Mouse (Mus musculus) B cell, adult 62 days (primary cell): Measurements from ENCODE around the gene Zmpste24. TPM values are rescaled to one million over a fixed set of nuclear protein-coding genes. Genes with fewer than 3 reads are reported as not detected.

Experiments
- total RNA-seq: library from RNA; stranded (reverse); gene quantifications from 4 replicates; pipeline ENCODE4 v1.2.4, GENCODE M21; 2023

Zmpste24 gene
- 26.3 to 32.4 TPM (median 28.7 TPM) in 4 replicates for total RNA-seq

DNA sequence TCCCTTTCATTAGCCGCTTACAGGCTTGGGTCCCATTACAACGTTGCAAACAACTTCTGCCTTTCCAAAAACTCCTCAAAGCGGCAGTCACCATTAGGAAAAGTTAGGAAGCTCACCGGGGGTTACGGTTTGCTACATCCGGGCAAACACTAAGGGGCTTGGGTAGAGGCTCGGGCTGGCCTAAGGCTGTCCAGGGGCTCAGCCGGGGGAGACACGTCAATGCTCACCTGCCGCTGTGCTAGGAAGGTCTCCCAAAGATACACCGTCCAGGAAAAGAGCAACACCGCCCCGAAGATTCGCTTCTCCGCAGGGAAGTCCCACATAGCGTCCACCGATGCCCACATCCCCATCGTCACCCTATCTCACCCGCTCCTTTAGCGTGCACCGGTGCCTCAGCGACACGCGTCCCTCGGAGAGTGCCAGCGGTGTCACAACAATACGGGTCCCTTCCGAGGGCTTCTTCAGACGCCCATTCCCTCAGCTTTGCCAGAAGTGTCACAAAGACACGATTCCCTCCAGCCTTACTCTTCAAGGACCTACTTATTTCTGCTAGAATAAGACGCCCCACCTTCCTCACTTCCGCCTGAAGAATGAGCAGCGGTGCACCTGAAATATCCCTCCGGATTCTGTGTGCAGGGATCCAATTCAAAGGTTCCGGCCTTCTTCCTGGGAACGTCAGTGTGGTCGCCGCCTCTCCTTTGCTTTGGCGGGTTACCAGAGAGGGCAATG is at the start of gene Zmpste24:
Gene Zmpste24 (minus strand): TSS at position 592 of the 729 bp plus-strand sequence.

DNA sequence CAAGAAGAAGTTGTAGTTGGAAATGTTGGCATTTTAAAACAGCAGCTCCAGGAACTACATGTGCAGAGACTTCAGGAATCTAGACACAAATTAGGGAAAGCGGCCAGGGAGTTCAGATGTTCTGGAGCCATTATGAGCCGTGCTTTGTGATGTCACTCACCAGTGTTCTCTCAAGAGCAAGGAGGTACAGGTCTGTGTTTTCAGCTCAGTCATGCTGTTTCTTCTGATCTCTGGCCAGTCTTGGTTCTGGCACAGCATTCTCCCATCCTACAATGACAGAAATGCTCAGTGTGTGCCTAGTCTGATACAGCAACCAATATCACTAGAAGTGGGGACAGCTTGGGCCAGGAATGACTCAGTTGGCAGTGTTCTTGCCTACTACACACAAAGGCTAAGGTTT is 11.1 kb upstream of the Zmpste24 start, which contains the start of gene Tmco2:
Gene Tmco2 (minus strand): TSS at position 101 of the 400 bp plus-strand sequence.

DNA sequence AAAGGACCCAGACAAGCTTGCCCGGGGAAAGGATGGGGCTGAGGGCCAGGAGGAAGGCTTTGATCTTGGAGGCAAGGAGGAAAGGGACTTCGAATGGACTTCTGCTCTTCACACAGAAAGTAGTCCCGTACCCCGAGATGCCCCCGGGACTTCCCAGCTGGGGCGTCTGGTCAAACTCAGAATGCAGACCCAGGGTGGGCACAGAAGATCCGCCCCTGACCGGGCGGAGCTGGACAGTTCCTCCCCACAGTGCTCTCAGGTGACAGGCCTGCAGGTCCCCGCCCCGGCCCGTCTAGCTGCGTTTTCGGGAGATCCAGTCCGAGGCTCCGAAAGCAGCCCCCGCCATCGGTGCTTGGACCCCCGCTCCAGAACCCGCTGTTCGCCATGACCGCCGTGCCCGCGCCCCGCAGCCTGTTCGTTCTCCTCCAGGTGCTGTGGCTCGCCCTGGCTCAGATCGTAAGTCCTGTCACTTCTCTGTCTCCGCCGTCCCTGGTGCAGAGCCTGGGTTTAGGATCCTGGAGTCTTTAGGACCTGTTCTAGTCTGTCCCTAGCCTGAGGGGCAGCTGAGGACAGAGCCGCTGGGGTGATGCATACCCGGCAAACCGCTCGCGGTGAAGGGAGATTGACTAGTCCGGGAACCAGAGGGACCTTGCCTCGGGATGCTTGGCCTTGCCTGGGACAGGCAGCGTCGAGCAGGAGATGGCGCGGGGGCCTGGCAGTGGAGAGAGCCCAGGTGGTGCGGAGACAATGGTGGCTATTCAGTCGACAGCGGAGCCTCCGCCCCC is 58.5 kb downstream of the Zmpste24 start, which contains the start of gene Col9a2:
Gene Col9a2 (plus strand): TSS at position 55 of the 785 bp plus-strand sequence.

DNA sequence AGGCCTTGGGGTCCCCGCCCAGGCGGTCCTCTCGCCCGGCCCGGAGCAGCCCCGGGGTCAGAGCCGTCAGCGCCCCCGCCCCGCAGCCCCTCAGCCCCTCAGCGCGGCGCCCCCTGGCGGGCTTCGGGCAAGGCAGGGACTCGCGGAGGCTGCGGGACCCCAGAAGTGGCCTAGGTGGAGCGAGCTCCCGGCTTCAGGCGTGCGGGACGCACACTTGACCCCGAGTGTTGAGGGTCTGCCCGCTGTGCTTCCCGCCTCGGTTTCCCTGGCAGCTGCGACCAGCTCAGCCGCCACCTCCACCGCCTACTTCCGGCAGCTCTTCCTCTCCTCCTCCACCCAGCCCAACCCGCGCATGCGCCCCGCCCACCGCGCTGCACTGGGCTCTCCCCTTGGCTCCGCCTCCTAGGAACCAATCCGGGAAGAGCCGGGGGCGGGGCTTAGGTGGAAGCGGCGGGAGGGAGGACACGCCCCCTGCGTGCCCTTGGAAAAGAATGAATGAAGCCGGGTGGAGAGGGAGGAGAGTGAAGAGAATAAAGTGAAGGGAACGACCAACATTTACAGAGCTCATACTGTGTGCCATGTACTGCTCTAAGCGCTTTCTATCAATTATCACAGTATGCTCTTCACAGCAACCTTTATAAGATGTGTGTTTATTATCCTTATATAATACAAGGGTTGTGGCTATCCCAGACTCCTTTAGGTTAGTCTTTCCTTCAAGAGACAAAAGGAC is 80.9 kb downstream of the Zmpste24 start, which contains the start of gene Smap2:
Gene Smap2 (minus strand): TSS at position 320 of the 730 bp plus-strand sequence.

Other genes with a start within 250 kb of the Zmpste24 start
- 0.55 to 1.6 TPM (median 0.75 TPM) in 4 replicates for gene Rims3, start 243.4 kb downstream of the Zmpste24 start, total RNA-seq
- gene Exo5, start 173.2 kb downstream of the Zmpste24 start, total RNA-seq: 5.7 to 10.3 TPM (median 7.8 TPM) in 4 replicates
- 5.9 to 13.8 TPM (median 9.0 TPM) in 4 replicates for gene Zfp69, start 146.5 kb downstream of the Zmpste24 start, total RNA-seq
- gene Smap2, start 81.0 kb downstream of the Zmpste24 start, total RNA-seq: 359 to 364 TPM (median 363 TPM) in 4 replicates
- gene Col9a2, start 58.9 kb downstream of the Zmpste24 start, total RNA-seq: not detected in 4 replicates
- not detected in 4 replicates for gene Tmco2, start 11.0 kb upstream of the Zmpste24 start, total RNA-seq
- 72.0 to 78.2 TPM (median 77.2 TPM) in 4 replicates for gene Rlf, start 116.8 kb upstream of the Zmpste24 start, total RNA-seq
- gene Gm12888, start 226.7 kb upstream of the Zmpste24 start, total RNA-seq: not detected in 4 replicates